Mouse (Mus musculus) T-helper 17 cell (primary cell): ENCODE data around the gene Fam160a1.

Experiments
- in situ Hi-C, 2 experiments: fragments of 300-600 bp; cut with MboI, MseI; formaldehyde crosslinking; loops; 1 replicate in 1 of 2; 2 replicates in 1 of 2; pipeline ENCODE4 v1.15.1; 2025; ENCODE audit warnings: high pct_unique_total_duplicates in 2 of 2

The Fam160a1 gene

GRCm38 (mm10) chr3:85635591-85635990 is 181.5 kb downstream of the Fam160a1 start:
- in situ Hi-C loops: no loop called here

DNA sequence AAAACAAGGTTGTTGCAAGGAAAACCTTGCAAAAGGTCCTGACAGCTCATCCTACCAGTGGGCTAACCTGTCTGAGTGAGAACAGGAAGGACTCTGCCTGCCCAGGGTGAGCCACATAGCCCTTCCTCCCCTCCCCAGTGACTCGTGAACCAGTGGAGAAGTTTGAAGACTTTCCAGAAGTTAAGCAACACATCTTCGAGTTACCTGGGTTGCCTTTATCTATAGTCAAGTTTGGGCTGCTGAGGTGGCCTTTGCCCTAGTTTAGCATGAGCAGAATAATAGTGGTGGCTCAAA is 182.0 kb downstream of the Fam160a1 start:
- in situ Hi-C loops: no loop called here

- in situ Hi-C loops: no loop called here
Observed at GRCm38 (mm10) chr3:85634389-85635125, 182.5 kb downstream of the Fam160a1 start.

DNA sequence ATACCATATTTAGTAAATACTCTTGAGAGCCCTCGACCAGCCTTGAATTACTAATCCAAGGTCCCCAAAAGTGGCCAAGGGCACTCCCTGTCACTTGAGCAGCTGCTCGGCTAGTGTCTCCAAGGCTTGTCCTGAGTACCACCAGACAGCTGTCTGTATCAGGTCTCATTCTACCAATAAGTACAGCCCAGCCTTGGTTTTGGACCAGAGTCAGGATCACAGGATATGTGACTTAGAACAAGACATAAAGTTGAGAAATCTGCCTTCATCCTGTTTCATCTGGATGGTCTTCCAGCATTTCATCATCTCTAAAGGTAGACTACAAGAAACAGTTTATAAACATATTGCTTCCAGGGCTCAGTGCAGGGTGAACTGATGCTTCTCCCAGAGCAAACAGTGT is 183.4 kb downstream of the Fam160a1 start:
- in situ Hi-C loops: no loop called here

DNA sequence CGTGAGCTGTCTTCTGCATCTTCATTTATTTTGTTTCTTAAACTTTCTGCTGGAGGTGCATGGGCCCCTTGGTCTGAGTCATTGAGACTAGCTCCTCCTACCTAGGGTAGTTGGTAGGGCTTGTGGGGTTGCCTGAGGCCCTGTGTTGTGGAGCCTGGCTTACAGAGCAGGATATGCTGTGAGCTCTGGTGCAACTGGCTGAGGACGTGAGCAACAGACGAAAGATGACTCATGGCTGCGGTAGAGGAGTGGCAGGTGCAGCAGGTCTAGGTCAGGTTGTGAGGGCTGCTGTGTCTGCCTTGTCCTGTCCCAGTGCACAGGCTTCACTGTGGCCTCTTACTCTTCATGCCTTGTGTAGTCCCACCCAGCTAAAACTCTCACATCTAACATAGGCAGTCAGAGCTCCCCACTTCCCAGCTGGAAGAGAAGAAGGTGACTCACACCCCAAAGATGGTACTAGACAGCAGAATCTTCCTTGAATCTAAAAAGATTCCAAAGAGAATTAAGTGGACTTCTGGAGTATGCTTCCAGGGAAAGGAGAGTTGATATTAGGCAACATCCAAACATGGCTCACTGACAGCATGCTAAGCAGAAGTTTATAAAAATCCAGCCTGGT is 187.1 kb downstream of the Fam160a1 start:
- in situ Hi-C loops: no loop called here

DNA sequence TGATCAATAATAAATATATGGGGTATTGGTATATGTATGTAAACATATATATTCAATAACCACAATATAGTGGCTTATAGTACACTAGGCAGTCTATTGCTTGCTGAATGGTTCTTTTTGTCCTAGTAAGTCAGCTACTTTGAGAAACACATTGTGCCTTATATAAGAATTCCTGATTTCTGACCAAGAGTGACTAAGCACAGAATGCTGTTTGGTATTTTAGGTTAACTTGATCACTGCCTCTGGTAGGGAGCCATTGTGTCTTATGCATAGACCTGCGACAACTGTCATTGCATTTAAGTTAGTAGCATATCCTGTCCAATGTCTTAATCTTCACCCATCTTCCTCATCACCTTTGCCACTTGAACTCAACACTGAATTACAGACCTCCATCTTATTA is 197.3 kb downstream of the Fam160a1 start:
- in situ Hi-C loops: no loop called here

DNA sequence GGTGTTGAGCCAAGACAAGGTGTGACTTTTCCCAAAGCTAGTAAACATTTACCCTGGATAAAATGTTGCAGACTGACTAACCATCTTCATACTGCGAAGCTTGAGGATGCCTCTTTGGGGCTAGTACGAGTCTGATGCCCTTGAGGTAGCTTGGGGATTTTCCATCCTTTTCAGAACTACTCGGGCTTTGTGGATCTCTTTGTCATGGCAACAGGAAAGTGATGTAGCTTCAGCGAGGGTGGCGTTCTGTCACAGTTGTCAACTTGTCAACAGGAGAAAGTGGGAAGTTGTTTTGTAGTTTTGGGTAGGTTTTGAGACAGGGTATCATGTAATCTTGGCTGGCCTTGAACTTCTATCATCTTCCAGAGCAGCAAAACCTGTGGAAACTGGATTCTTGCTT is 197.7 kb downstream of the Fam160a1 start:
- in situ Hi-C loops: no loop called here

- in situ Hi-C loops: no loop called here
Observed at GRCm38 (mm10) chr3:85618885-85619284, 198.2 kb downstream of the Fam160a1 start.

DNA sequence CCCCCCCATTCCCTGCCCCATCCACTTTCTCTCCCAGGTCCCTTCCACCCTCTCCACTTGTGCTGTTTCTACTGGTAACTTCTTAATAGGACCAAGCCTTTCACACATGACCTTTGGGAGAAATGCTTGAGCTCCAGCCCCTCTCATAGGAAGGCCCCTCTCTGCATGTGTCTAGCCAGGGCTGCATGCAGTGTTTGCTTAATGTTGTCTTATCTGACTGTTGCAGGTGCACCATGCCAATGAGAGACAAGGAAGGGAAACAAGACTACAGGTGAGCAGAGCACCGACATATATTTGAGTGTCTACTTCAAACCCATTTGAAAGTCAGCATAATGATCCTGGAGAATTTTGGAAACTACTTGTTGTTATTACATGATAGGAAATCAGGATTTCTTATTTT is 200.7 kb downstream of the Fam160a1 start:
- in situ Hi-C loops: no loop called here
